Mouse (Mus musculus): ENCODE measurements at regions not wholly inside any gene's neighbourhood (a gene's known extent, or its start where the extent isn't known, plus 50 kb on each side); places are given as distances from the start of the nearest gene placed in this dataset. TPM values are rescaled to one million over a fixed set of nuclear protein-coding genes. Genes with fewer than 3 reads are reported as not detected.

- Histone ChIP-seq H3K9ac (no peak overlapping the region), H3K9me3 (ENCODE audit: low read depth, low read length) (no peaks in the 10 kb centered on the region), H3K27me3 (ENCODE audit: insufficient read depth, low read length) (no peaks in the 10 kb centered on the region), H3K27ac (ENCODE audit: low read depth) (no peak overlapping the region), H3K36me3 (ENCODE audit: insufficient read depth) (no peaks in the 10 kb centered on the region), H3K4me3 (ENCODE audit: low read depth, low read length) (no peak overlapping the region), H3K4me1 (ENCODE audit: insufficient read depth) (no peaks in the 10 kb centered on the region), H3K4me2 (no peak overlapping the region)
- TF ChIP-seq CTCF (IDR thresholded peaks at IDR 0.05; ENCODE audit: low read depth), result no peak
- DNase-seq (no peak), ATAC-seq (ENCODE audit: insufficient read depth) (no peak)
- WGBS, result 78% methylated on average over 4 of the region's 4 CpGs
Measured at GRCm38 (mm10) chr11:16701826-16702225, 50.2 kb upstream of the Egfr start.

Small RNAs in the stretch of these regions (microRNA-seq; reads per million reads assigned to microRNA genes)
- gene Gm24714 (ENCODE audit: borderline number of aligned reads), result not detected

Data from lung, embryonic 14.5 days (tissue).